Mouse (Mus musculus) limb, embryonic 13.5 days (tissue): ENCODE data around the gene Olfr1029. TPM values are rescaled to one million over a fixed set of nuclear protein-coding genes. Genes with fewer than 3 reads are reported as not detected.
"Not testable (repeated sequence)": the region's sequence is repeated elsewhere in the genome, so short reads cannot be mapped to it uniquely, and the experiment has no call there.

Experiments used
- ATAC-seq: fragments of 200-750 bp; cut with Nextera tagmentation; 2 replicates; pipeline ENCODE4 v1.8.0; 2017; ENCODE audit warnings: low read depth, moderate number of reproducible peaks, moderate TSS enrichment; ENCODE audit not compliant: low FRiP score
- H3K27ac ChIP-seq: fragments of 300-500 bp; sonication (generic); 2 replicates; pipeline ENCODE4 v1.5.1; 2015; ENCODE audit warnings: inconsistent platforms, mild to moderate bottlenecking, moderate library complexity
- H3K27me3 ChIP-seq: fragments of 300-500 bp; sonication (generic); 2 replicates; pipeline ENCODE4 v1.6.1; 2015; ENCODE audit warnings: mild to moderate bottlenecking, inconsistent platforms
- H3K36me3 ChIP-seq: fragments of 300-500 bp; sonication (generic); 2 replicates; pipeline ENCODE4 v1.6.1; 2015; ENCODE audit warnings: inconsistent platforms, mild to moderate bottlenecking, moderate library complexity
- H3K4me1 ChIP-seq: fragments of 300-500 bp; sonication (generic); 2 replicates; pipeline ENCODE4 v1.6.1; 2015; ENCODE audit warnings: inconsistent platforms
- H3K4me2 ChIP-seq: fragments of 300-500 bp; sonication (generic); replicated peaks from 2 replicates; pipeline ENCODE4 v1.6.1; 2015; ENCODE audit warnings: inconsistent platforms, mild to moderate bottlenecking, moderate library complexity
- H3K4me3 ChIP-seq: fragments of 300-500 bp; sonication (generic); 2 replicates; pipeline ENCODE4 v1.5.1; 2015; ENCODE audit warnings: moderate library complexity, mild to moderate bottlenecking, inconsistent platforms
- H3K9ac ChIP-seq: fragments of 300-500 bp; sonication (generic); 2 replicates; pipeline ENCODE4 v1.6.1; 2015; ENCODE audit warnings: mild to moderate bottlenecking, inconsistent platforms
- H3K9me3 ChIP-seq: fragments of 300-500 bp; sonication (generic); 2 replicates; pipeline ENCODE4 v1.6.1; 2016; ENCODE audit warnings: inconsistent platforms
- WGBS: fragments of 180-500 bp; shearing (Covaris S2); methylation state at CpG from one replicate; pipeline ENCODE4 v1.1.7; 2015; 5-methylcytosine and 5-hydroxymethylcytosine counted together
- polyA plus RNA-seq: library from polyadenylated mRNA; unstranded; fragments of >200 nt; fragmentation: Nextera tagmentation; extraction: Ambion mirVana; gene quantifications from 2 replicates; pipeline ENCODE4 v1.2.1, GENCODE M21; 2015

Olfr1029 gene
- not detected in 2 replicates for polyA plus RNA-seq

- Histone ChIP-seq H3K27me3 (no peaks in the 10 kb centered on the region), H3K4me1 (no peaks in the 10 kb centered on the region), H3K9me3 (no peaks in the 10 kb centered on the region), H3K9ac (no peak within 1 kb of the TSS), H3K4me3 (no peak within 1 kb of the TSS), H3K4me2 (no peak within 1 kb of the TSS), H3K36me3 (no peaks in the 10 kb centered on the region), H3K27ac (no peak within 1 kb of the TSS)
- no peak for ATAC-seq
- 90% methylated on average over 2 of the region's 2 CpGs for WGBS
Observed at GRCm38 (mm10) chr2:85973595-85973994, at the start of gene Olfr1029. Gene Olfr1029, plus strand, starts transcription at chr2:85973895.

GRCm38 (mm10) chr2:85950137-85950536 lies 23.6 kb upstream of the Olfr1029 start, which contains the start of gene Olfr1028:
Gene Olfr1028, plus strand, starts transcription at chr2:85950437.
- Histone ChIP-seq H3K36me3 (no peaks in the 10 kb centered on the region), H3K27ac (no peak within 1 kb of the TSS), H3K9me3 (no peaks in the 10 kb centered on the region), H3K4me3 (no peak within 1 kb of the TSS), H3K4me1 (no peaks in the 10 kb centered on the region), H3K27me3 (no peaks in the 10 kb centered on the region), H3K9ac (no peak within 1 kb of the TSS), H3K4me2 (no peak within 1 kb of the TSS)
- WGBS, result 80% methylated on average over 1 of the region's 1 CpGs
- no peak for ATAC-seq

- H3K9me3 ChIP-seq, result no peaks in the 10 kb centered on the region
- no peak within 1 kb of the TSS for H3K4me3 ChIP-seq
- H3K4me2 ChIP-seq, result no peak within 1 kb of the TSS
- no peak within 1 kb of the TSS for H3K9ac ChIP-seq
- H3K27ac ChIP-seq, result no peak within 1 kb of the TSS
- no peak for ATAC-seq
- no peaks in the 10 kb centered on the region for H3K4me1 ChIP-seq
- no peaks in the 10 kb centered on the region for H3K36me3 ChIP-seq
- H3K27me3 ChIP-seq, result no peaks in the 10 kb centered on the region
- WGBS, result 64% methylated on average over 1 of the region's 1 CpGs
Observed at GRCm38 (mm10) chr2:85978976-85979375, 5.3 kb downstream of the Olfr1029 start, which contains the start of gene Olfr1030. Gene Olfr1030, plus strand, starts transcription at chr2:85979276.

- Histone ChIP-seq H3K4me3 (no peak within 1 kb of the TSS), H3K9me3 (no peaks in the 10 kb centered on the region), H3K4me2 (no peak within 1 kb of the TSS), H3K4me1 (no peaks in the 10 kb centered on the region), H3K36me3 (no peaks in the 10 kb centered on the region), H3K27me3 (no peaks in the 10 kb centered on the region), H3K27ac (no peak within 1 kb of the TSS), H3K9ac (no peak within 1 kb of the TSS)
- 62% methylated on average over 3 of the region's 3 CpGs for WGBS
- ATAC-seq, result no peak
Observed at GRCm38 (mm10) chr2:85990004-85990403, 16.3 kb downstream of the Olfr1029 start, which contains the start of gene Olfr1031. Gene Olfr1031, plus strand, starts transcription at chr2:85990304.

GRCm38 (mm10) chr2:86005240-86005639 lies 31.5 kb downstream of the Olfr1029 start, which contains the start of gene Olfr1032:
Gene Olfr1032, plus strand, starts transcription at chr2:86005540.
- Histone ChIP-seq H3K4me1 (no peaks in the 10 kb centered on the region), H3K27ac (no peak within 1 kb of the TSS), H3K27me3 (no peaks in the 10 kb centered on the region), H3K4me3 (no peak within 1 kb of the TSS), H3K4me2 (no peak within 1 kb of the TSS), H3K9ac (no peak within 1 kb of the TSS), H3K36me3 (no peaks in the 10 kb centered on the region), H3K9me3 (no peaks in the 10 kb centered on the region)
- ATAC-seq, result no peak
- 81% methylated on average over 7 of the region's 7 CpGs for WGBS

GRCm38 (mm10) chr2:86020406-86020805 lies 46.7 kb downstream of the Olfr1029 start, which contains the start of gene Olfr1033:
Gene Olfr1033, plus strand, starts transcription at chr2:86020633.
- peak within 1 kb of the TSS; percentile 41 for H3K4me3 ChIP-seq
- WGBS, result 7% methylated on average over 11 of the region's 11 CpGs
- H3K27ac ChIP-seq, H3K9me3 ChIP-seq, ATAC-seq, H3K4me1 ChIP-seq, H3K27me3 ChIP-seq, H3K36me3 ChIP-seq: not testable (repeated sequence)
- H3K9ac ChIP-seq, result peak within 1 kb of the TSS; percentile 53
- peak within 1 kb of the TSS; percentile 58 for H3K4me2 ChIP-seq

- not testable (repeated sequence) for H3K4me3 ChIP-seq, H3K36me3 ChIP-seq, H3K27me3 ChIP-seq, H3K9ac ChIP-seq, ATAC-seq, H3K4me1 ChIP-seq, H3K9me3 ChIP-seq, H3K27ac ChIP-seq, H3K4me2 ChIP-seq
- 76% methylated on average over 7 of the region's 9 CpGs for WGBS
Observed at GRCm38 (mm10) chr2:86021518-86021917, 47.8 kb downstream of the Olfr1029 start.

Other genes starting within 250 kb of the Olfr1029 start
- not detected in 2 replicates for gene Olfr1012, start 211.1 kb upstream of the Olfr1029 start, polyA plus RNA-seq
- not detected in 2 replicates for gene Olfr1013, start 206.8 kb upstream of the Olfr1029 start, polyA plus RNA-seq
- gene Olfr1014, start 201.2 kb upstream of the Olfr1029 start, polyA plus RNA-seq, result not detected in 2 replicates
- not detected in 2 replicates for gene Olfr1015, start 191.9 kb upstream of the Olfr1029 start, polyA plus RNA-seq
- not detected in 2 replicates for gene Olfr1016, start 171.4 kb upstream of the Olfr1029 start, polyA plus RNA-seq
- gene Olfr1018, start 155.4 kb upstream of the Olfr1029 start, polyA plus RNA-seq, result not detected in 2 replicates
- not detected in 2 replicates for gene Olfr1019, start 128.4 kb upstream of the Olfr1029 start, polyA plus RNA-seq
- gene Olfr1020, start 126.9 kb upstream of the Olfr1029 start, polyA plus RNA-seq, result not detected in 2 replicates
- gene Olfr1022, start 105.3 kb upstream of the Olfr1029 start, polyA plus RNA-seq, result not detected in 2 replicates
- gene Olfr1023, start 88.3 kb upstream of the Olfr1029 start, polyA plus RNA-seq, result not detected in 2 replicates
- not detected in 2 replicates for gene Olfr1024, start 68.8 kb upstream of the Olfr1029 start, polyA plus RNA-seq
- gene Olfr1025-ps1, start 58.7 kb upstream of the Olfr1029 start, polyA plus RNA-seq, result not detected in 2 replicates
- not detected in 2 replicates for gene Olfr1026, start 52.3 kb upstream of the Olfr1029 start, polyA plus RNA-seq
- not detected in 2 replicates for gene Olfr1028, start 23.5 kb upstream of the Olfr1029 start, polyA plus RNA-seq
- gene Olfr1030, start 5.4 kb downstream of the Olfr1029 start, polyA plus RNA-seq, result not detected in 2 replicates
- not detected in 2 replicates for gene Olfr1031, start 16.4 kb downstream of the Olfr1029 start, polyA plus RNA-seq
- not detected in 2 replicates for gene Olfr1032, start 31.6 kb downstream of the Olfr1029 start, polyA plus RNA-seq
- 0.33 and 0.90 TPM in 2 replicates for gene Olfr1033, start 46.7 kb downstream of the Olfr1029 start, polyA plus RNA-seq
- not detected in 2 replicates for gene Olfr1034, start 72.0 kb downstream of the Olfr1029 start, polyA plus RNA-seq
- gene Olfr1036, start 100.1 kb downstream of the Olfr1029 start, polyA plus RNA-seq, result not detected in 2 replicates
- gene Olfr1037, start 113.5 kb downstream of the Olfr1029 start, polyA plus RNA-seq, result not detected in 2 replicates
- gene Olfr1039, start 162.0 kb downstream of the Olfr1029 start, polyA plus RNA-seq, result not detected in 2 replicates
- gene Olfr1040, start 172.8 kb downstream of the Olfr1029 start, polyA plus RNA-seq, result not detected in 2 replicates
- gene Olfr1042, start 187.9 kb downstream of the Olfr1029 start, polyA plus RNA-seq, result not detected in 2 replicates
- gene Olfr1043, start 193.6 kb downstream of the Olfr1029 start, polyA plus RNA-seq, result not detected in 2 replicates
- not detected in 2 replicates for gene Olfr1044, start 203.9 kb downstream of the Olfr1029 start, polyA plus RNA-seq
- gene Olfr52, start 211.8 kb downstream of the Olfr1029 start, polyA plus RNA-seq, result not detected in 2 replicates
- not detected in 2 replicates for gene Olfr1045, start 229.1 kb downstream of the Olfr1029 start, polyA plus RNA-seq
- gene Olfr1046, start 245.4 kb downstream of the Olfr1029 start, polyA plus RNA-seq, result not detected in 2 replicates